In the genomic region with DNA sequence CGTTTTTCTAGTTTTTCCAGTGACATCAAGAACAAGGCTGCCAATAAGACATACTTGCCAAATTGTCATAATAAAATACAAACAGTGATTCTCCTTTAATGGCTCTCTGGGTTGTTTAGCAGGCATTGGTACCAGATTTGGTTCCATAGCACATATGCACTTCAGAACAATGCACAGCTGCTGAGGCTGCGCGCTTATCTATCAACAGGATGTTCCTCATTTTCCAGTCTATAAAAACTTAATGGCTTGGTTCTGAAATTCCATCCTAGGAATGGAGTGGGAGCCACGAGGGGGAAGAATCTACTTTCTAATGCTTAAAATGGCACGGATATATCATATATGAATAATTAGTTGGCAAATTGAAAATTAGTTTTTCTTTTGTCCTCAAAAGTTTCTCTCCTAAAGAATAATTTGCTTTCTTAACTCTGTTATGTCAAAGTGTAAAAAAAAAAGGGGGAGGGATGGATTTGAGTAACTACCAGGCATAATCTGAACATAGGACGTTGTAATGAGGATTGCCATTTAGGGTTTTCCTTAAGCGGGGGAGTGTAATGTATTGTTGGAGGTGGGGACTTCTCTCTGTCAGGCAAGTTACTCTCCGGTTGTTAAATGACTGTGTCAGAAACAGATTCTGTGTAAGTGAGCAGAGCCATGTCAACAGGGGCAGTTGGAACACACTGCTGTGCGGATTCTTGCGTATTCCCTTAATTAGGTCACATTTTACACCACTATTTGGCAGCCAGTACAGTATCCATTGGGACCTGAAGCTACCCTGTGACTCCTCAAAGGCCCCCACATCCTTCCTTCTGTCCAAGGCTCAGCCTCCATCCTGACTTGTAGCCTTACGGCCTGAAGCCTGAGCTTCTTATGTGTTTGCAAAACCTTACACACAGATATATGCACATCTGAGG, we compare ENCODE assay signal across 13 mouse cellular contexts.
DNase-seq lines count a peak whose midpoint lies in the region; ATAC-seq and TF ChIP-seq lines count a peak whose summit lies in the region.
"Had no signal": no experiment of that assay in that cellular context is flagged by ENCODE, and none has a peak within 500 bp of the region (broad histone marks: within the 10 kb centered on the region; RNA-seq: fewer than 3 reads in every experiment).

No protein-coding gene starts in this region.

- peak overlapping the region; percentile 51; the same call in 1 of the 2 replicates for H3K27ac ChIP-seq in gastrocnemius, adult 2 months
- no peak overlapping the region; the same call in 1 of the 2 replicates for H3K27ac ChIP-seq in kidney, embryonic 16.5 days (ENCODE audit: low read length)
- no peak overlapping the region for H3K27ac ChIP-seq in kidney, embryonic 15.5 days
- H3K27ac ChIP-seq: limb, embryonic 13.5 days; midbrain, embryonic 15.5 days; neural tube, embryonic 13.5 days had no signal

- TF ChIP-seq CTCF in gastrocnemius, adult 2 months (IDR thresholded peaks at IDR 0.05) = no peak

- intact Hi-C loops in gastrocnemius, adult 2 months (cut with DNase I) = no loop called here

- no peak overlapping the region for H3K4me2 ChIP-seq in kidney, embryonic 16.5 days (replicated peaks; ENCODE audit: low read depth, low read length)
- no peak overlapping the region for H3K4me2 ChIP-seq in kidney, embryonic 15.5 days
- H3K4me2 ChIP-seq: limb, embryonic 13.5 days; midbrain, embryonic 15.5 days; neural tube, embryonic 13.5 days had no signal

- DNase-seq in gastrocnemius, adult 2 months = no peak
- DNase-seq in gastrocnemius, adult 18-20 months (ENCODE audit: low spot score) = no peak
- DNase-seq in cerebellum, adult 11 months = peak; percentile 20
- peak; percentile 50 to 70 for DNase-seq in cerebellum, postnatal 14 days
- no peak for DNase-seq in embryo, embryonic 11 days
- no peak for DNase-seq in gastrocnemius, postnatal 10 days
- DNase-seq: kidney, postnatal 10 days had no signal

- peaks cover 8% of the 10 kb centered on the region for H3K4me1 ChIP-seq in kidney, embryonic 16.5 days (ENCODE audit: insufficient read depth, low read length)
- peaks cover 15% of the 10 kb centered on the region for H3K4me1 ChIP-seq in kidney, embryonic 15.5 days
- H3K4me1 ChIP-seq: midbrain, embryonic 15.5 days had no signal

- WGBS in kidney, embryonic 16.5 days = 36% methylated on average over 11 of the region's 11 CpGs
- WGBS in kidney, embryonic 15.5 days = 43% methylated on average over 11 of the region's 11 CpGs

- no peaks in the 10 kb centered on the region for H3K9me3 ChIP-seq in kidney, embryonic 16.5 days (ENCODE audit: low read length)
- H3K9me3 ChIP-seq in kidney, embryonic 15.5 days (replicated peaks) = no peaks in the 10 kb centered on the region
- H3K9me3 ChIP-seq: limb, embryonic 13.5 days; midbrain, embryonic 15.5 days; neural tube, embryonic 13.5 days had no signal

- ATAC-seq in kidney, embryonic 16.5 days (ENCODE audit: low FRiP score, low TSS enrichment) = 0 out of 2 replicates have a peak, but pooled peaks have one; percentile 5
- ATAC-seq in kidney, embryonic 15.5 days (replicated peaks; ENCODE audit: low FRiP score) = no peak
- ATAC-seq: CD4-positive, CD25-positive, alpha-beta regulatory T cell, adult 4 months; midbrain, embryonic 15.5 days had no signal

- no peak overlapping the region for H3K9ac ChIP-seq in kidney, embryonic 16.5 days (replicated peaks; ENCODE audit: low read length)
- no peak overlapping the region for H3K9ac ChIP-seq in kidney, embryonic 15.5 days
- H3K9ac ChIP-seq: limb, embryonic 13.5 days; midbrain, embryonic 15.5 days; neural tube, embryonic 13.5 days had no signal

- peaks cover 22% of the 10 kb centered on the region for H3K36me3 ChIP-seq in kidney, embryonic 16.5 days (ENCODE audit: insufficient read depth, low read length)
- peaks cover 42% of the 10 kb centered on the region for H3K36me3 ChIP-seq in kidney, embryonic 15.5 days
- H3K36me3 ChIP-seq: midbrain, embryonic 15.5 days had no signal

- H3K27me3 ChIP-seq in kidney, embryonic 16.5 days (ENCODE audit: insufficient read depth, low read length) = no peaks in the 10 kb centered on the region
- no peaks in the 10 kb centered on the region for H3K27me3 ChIP-seq in kidney, embryonic 15.5 days
- H3K27me3 ChIP-seq: limb, embryonic 13.5 days; midbrain, embryonic 15.5 days; neural tube, embryonic 13.5 days had no signal

- H3K4me3 ChIP-seq in gastrocnemius, adult 2 months = no peak overlapping the region
- H3K4me3 ChIP-seq in kidney, embryonic 16.5 days (ENCODE audit: low read length) = no peak overlapping the region
- H3K4me3 ChIP-seq in kidney, embryonic 15.5 days (replicated peaks) = no peak overlapping the region
- H3K4me3 ChIP-seq: limb, embryonic 13.5 days; midbrain, embryonic 15.5 days; neural tube, embryonic 13.5 days had no signal

Comparison
In these comparisons a context has a peak if more than half of its experiments do, and no peak if none do; other contexts are left out.
1. DNase-seq: peak in cerebellum, adult 11 months (single experiment) and cerebellum, postnatal 14 days (2 of 2); none in gastrocnemius, adult 2 months (single experiment), gastrocnemius, adult 18-20 months (single experiment), embryo, embryonic 11 days (single experiment) and gastrocnemius, postnatal 10 days (single experiment).